Mouse (Mus musculus) bone marrow, adult 2 months (tissue): Measurements from ENCODE around the gene Pde4dip.

Source experiments
- CTCF ChIP-seq: fragments of 200-500 bp; IDR thresholded peaks from 2 replicates; pipeline ENCODE4 v1.5.1; 2011; ENCODE audit warnings: low read length, control low read depth; ENCODE audit not compliant: control insufficient read depth, insufficient read depth
- POLR2A ChIP-seq: fragments of 200-500 bp; IDR thresholded peaks from 2 replicates; pipeline ENCODE4 v1.6.1; 2011; ENCODE audit warnings: low read depth, mild to moderate bottlenecking, control low read depth, low read length, borderline replicate concordance; ENCODE audit not compliant: control insufficient read depth

DNA sequence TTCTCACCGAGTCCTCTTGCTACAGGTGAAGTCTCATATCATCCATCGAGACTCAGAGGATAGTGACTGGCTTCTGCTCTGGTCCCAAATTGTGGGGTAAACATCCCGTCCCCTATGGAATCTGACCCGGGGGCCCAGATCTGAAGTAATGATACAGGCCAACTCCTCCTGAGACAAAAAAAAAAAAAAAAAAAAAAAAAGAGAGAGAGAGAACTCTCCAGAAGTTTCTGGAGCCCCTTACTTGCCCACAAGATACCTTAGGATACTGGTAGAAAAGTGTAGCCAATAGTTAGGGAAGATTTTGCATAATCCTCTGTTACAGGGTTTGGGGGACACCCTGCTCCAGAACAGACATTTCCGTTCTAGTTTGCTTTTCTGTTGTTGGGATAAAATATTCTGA is 205.9 kb downstream of the Pde4dip start:
- no peak for TF ChIP-seq CTCF
- TF ChIP-seq POLR2A = no peak
